Mouse (Mus musculus) ES-E14 (cell line): ENCODE measurements at regions not wholly inside any gene's neighbourhood (a gene's known extent, or its start where the extent isn't known, plus 50 kb on each side); places are given as distances from the start of the nearest gene placed in this dataset.

Experiments
- CHD2 ChIP-seq: IDR thresholded peaks from 2 replicates; pipeline ENCODE4 v1.6.1; 2014; ENCODE audit warnings: mild to moderate bottlenecking, low read depth, low read length, inconsistent platforms
- ZC3H11A ChIP-seq: IDR thresholded peaks from 2 replicates; pipeline ENCODE4 v1.6.1; 2012; ENCODE audit warnings: low read depth, mild to moderate bottlenecking, inconsistent platforms, low read length, borderline replicate concordance
- ZNF384 ChIP-seq: IDR thresholded peaks from 2 replicates; pipeline ENCODE4 v1.6.1; 2012; ENCODE audit warnings: low read depth, low read length, inconsistent platforms

GRCm38 (mm10) chrX:107469242-107469641 lies 66.1 kb upstream of the Itm2a start:
- TF ChIP-seq ZNF384 = no peak
- no peak for TF ChIP-seq ZC3H11A
- no peak for TF ChIP-seq CHD2
